Mouse (Mus musculus) limb, embryonic 10.5 days (tissue): ENCODE data around the gene Rfng. TPM values are rescaled to one million over a fixed set of nuclear protein-coding genes. Genes with fewer than 3 reads are reported as not detected.
A peak's percentile ranks its signal among the peaks of the same experiment; 100 is the strongest.
"Not testable (repeated sequence)": the region's sequence is repeated elsewhere in the genome, so short reads cannot be mapped to it uniquely, and the experiment has no call there.

ENCODE experiments used
- DNase-seq: peaks from one replicate; pipeline ENCODE4 v3.0.0-alpha.2; 2017; ENCODE audit warnings: low spot score
- H3K27ac ChIP-seq: fragments of 300-500 bp; sonication (generic); 2 replicates; pipeline ENCODE4 v1.5.1; 2016; ENCODE audit warnings: mild to moderate bottlenecking
- H3K27me3 ChIP-seq: fragments of 300-500 bp; sonication (generic); 2 replicates; pipeline ENCODE4 v1.6.1; 2016; ENCODE audit warnings: low read depth, mild to moderate bottlenecking; ENCODE audit not compliant: poor library complexity, severe bottlenecking
- H3K36me3 ChIP-seq: fragments of 300-500 bp; sonication (generic); 2 replicates; pipeline ENCODE4 v1.6.1; 2016; ENCODE audit warnings: mild to moderate bottlenecking, moderate library complexity
- H3K4me1 ChIP-seq: fragments of 300-500 bp; sonication (generic); 2 replicates; pipeline ENCODE4 v1.6.1; 2016
- H3K4me3 ChIP-seq: fragments of 300-500 bp; sonication (generic); 2 replicates; pipeline ENCODE4 v1.5.1; 2016; ENCODE audit warnings: mild to moderate bottlenecking, moderate library complexity
- H3K9me3 ChIP-seq: fragments of 300-500 bp; sonication (generic); replicated peaks from 2 replicates; pipeline ENCODE4 v1.6.1; 2016; ENCODE audit warnings: mild to moderate bottlenecking
- WGBS: fragments of 180-500 bp; shearing (Covaris S2); methylation state at CpG from one replicate; pipeline ENCODE4 v1.1.7; 2016; 5-methylcytosine and 5-hydroxymethylcytosine counted together
- polyA plus RNA-seq: library from polyadenylated mRNA; unstranded; fragments of >200 nt; fragmentation: Nextera tagmentation; extraction: Ambion mirVana; gene quantifications from 2 replicates; pipeline ENCODE4 v1.2.1, GENCODE M21; 2016

Gene Rfng
- 35.7 and 40.4 TPM in 2 replicates for polyA plus RNA-seq

GRCm38 (mm10) chr11:120784064-120784791 is at the start of gene Rfng, which contains the start of gene Gps1:
Gene Rfng (minus strand): TSS chr11:120784207.
Gene Gps1 (plus strand): TSS chr11:120784272.
- 1% methylated on average over 95 of the region's 107 CpGs for WGBS
- H3K36me3 ChIP-seq, result peaks cover 58% of the 10 kb centered on the region
- no peaks in the 10 kb centered on the region for H3K9me3 ChIP-seq

GRCm38 (mm10) chr11:120832962-120833361 is 49.0 kb upstream of the Rfng start:
- H3K9me3 ChIP-seq, H3K4me3 ChIP-seq, H3K27ac ChIP-seq, H3K36me3 ChIP-seq, H3K4me1 ChIP-seq, DNase-seq, H3K27me3 ChIP-seq: not testable (repeated sequence)
- 95% methylated on average over 5 of the region's 5 CpGs for WGBS

More at GRCm38 (mm10) chr11:120784064-120784791, at the start of gene Rfng, which contains the start of gene Gps1:
- peak within 1 kb of the TSS; percentile 90 for H3K27ac ChIP-seq
- H3K4me3 ChIP-seq, result peak within 1 kb of the TSS; percentile 98
- H3K27me3 ChIP-seq, result peaks cover 21% of the 10 kb centered on the region
- DNase-seq, result peak; percentile 91
- peaks cover 26% of the 10 kb centered on the region for H3K4me1 ChIP-seq

GRCm38 (mm10) chr11:120831659-120832440 is 47.8 kb upstream of the Rfng start:
- Histone ChIP-seq H3K9me3 (no peaks in the 10 kb centered on the region), H3K27ac (no peak overlapping the region), H3K4me1 (no peaks in the 10 kb centered on the region), H3K36me3 (peaks cover 5% of the 10 kb centered on the region; the same call in 1 of the 2 replicates), H3K27me3 (no peaks in the 10 kb centered on the region), H3K4me3 (no peak overlapping the region)
- WGBS, result 92% methylated on average over 3 of the region's 3 CpGs
- no peak for DNase-seq

- no peak for DNase-seq
- Histone ChIP-seq H3K27me3 (no peaks in the 10 kb centered on the region), H3K9me3 (no peaks in the 10 kb centered on the region), H3K27ac (no peak overlapping the region), H3K4me3 (no peak overlapping the region), H3K36me3 (peaks cover 10% of the 10 kb centered on the region), H3K4me1 (peaks cover 10% of the 10 kb centered on the region)
- WGBS, result 85% methylated on average over 12 of the region's 12 CpGs
Observed at GRCm38 (mm10) chr11:120830686-120831085, 46.7 kb upstream of the Rfng start.

- Histone ChIP-seq H3K9me3 (no peaks in the 10 kb centered on the region), H3K27ac (no peak overlapping the region; the same call in 1 of the 2 replicates), H3K4me3 (no peak overlapping the region), H3K27me3 (no peaks in the 10 kb centered on the region), H3K36me3 (peaks cover 10% of the 10 kb centered on the region), H3K4me1 (peaks cover 17% of the 10 kb centered on the region)
- 90% methylated on average over 10 of the region's 10 CpGs for WGBS
- DNase-seq, result no peak
Observed at GRCm38 (mm10) chr11:120829757-120830532, 45.9 kb upstream of the Rfng start.

- no peak for DNase-seq
- peaks cover 10% of the 10 kb centered on the region for H3K36me3 ChIP-seq
- H3K27me3 ChIP-seq, result no peaks in the 10 kb centered on the region
- no peaks in the 10 kb centered on the region for H3K9me3 ChIP-seq
- no peak overlapping the region for H3K4me3 ChIP-seq
- peaks cover 24% of the 10 kb centered on the region for H3K4me1 ChIP-seq
- WGBS, result 92% methylated on average over 4 of the region's 4 CpGs
- peak overlapping the region; percentile 50 for H3K27ac ChIP-seq
Observed at GRCm38 (mm10) chr11:120828416-120828815, 44.4 kb upstream of the Rfng start.

GRCm38 (mm10) chr11:120826016-120826953 is 42.3 kb upstream of the Rfng start:
- no peak for DNase-seq
- no peaks in the 10 kb centered on the region for H3K27me3 ChIP-seq
- no peaks in the 10 kb centered on the region for H3K9me3 ChIP-seq
- peaks cover 27% of the 10 kb centered on the region for H3K36me3 ChIP-seq
- H3K4me1 ChIP-seq, result peaks cover 43% of the 10 kb centered on the region
- 86% methylated on average over 8 of the region's 8 CpGs for WGBS
- peak overlapping the region; percentile 98 for H3K27ac ChIP-seq
- H3K4me3 ChIP-seq, result no peak overlapping the region

- Histone ChIP-seq H3K27ac (peak overlapping the region; percentile 98), H3K4me3 (peak overlapping the region; percentile 91), H3K4me1 (peaks cover 48% of the 10 kb centered on the region), H3K36me3 (peaks cover 35% of the 10 kb centered on the region), H3K9me3 (no peaks in the 10 kb centered on the region), H3K27me3 (no peaks in the 10 kb centered on the region)
- DNase-seq, result no peak
- WGBS, result 38% methylated on average over 4 of the region's 4 CpGs
Observed at GRCm38 (mm10) chr11:120825289-120825863, 41.4 kb upstream of the Rfng start.

- DNase-seq, result peak; percentile 77
- 0% methylated on average over 21 of the region's 21 CpGs for WGBS
- Histone ChIP-seq H3K4me1 (peaks cover 48% of the 10 kb centered on the region), H3K27me3 (no peaks in the 10 kb centered on the region), H3K4me3 (peak overlapping the region; percentile 91), H3K27ac (peak overlapping the region; percentile 98), H3K36me3 (peaks cover 37% of the 10 kb centered on the region), H3K9me3 (no peaks in the 10 kb centered on the region)
Observed at GRCm38 (mm10) chr11:120824787-120825288, 40.8 kb upstream of the Rfng start.

- DNase-seq, result peak; percentile 98
- Histone ChIP-seq H3K36me3 (peaks cover 44% of the 10 kb centered on the region), H3K9me3 (no peaks in the 10 kb centered on the region), H3K27me3 (no peaks in the 10 kb centered on the region), H3K4me1 (peaks cover 48% of the 10 kb centered on the region), H3K4me3 (peak within 1 kb of the TSS; percentile 91), H3K27ac (peak within 1 kb of the TSS; percentile 98)
- WGBS, result under 1% methylated on average over 109 of the region's 109 CpGs
Observed at GRCm38 (mm10) chr11:120823956-120824786, 40.2 kb upstream of the Rfng start, which contains the start of gene Fasn. Gene Fasn (minus strand): TSS chr11:120824547.

GRCm38 (mm10) chr11:120823551-120823947 is 39.5 kb upstream of the Rfng start:
- peaks cover 48% of the 10 kb centered on the region for H3K4me1 ChIP-seq

More at GRCm38 (mm10) chr11:120823551-120823947, 39.5 kb upstream of the Rfng start:
- peak overlapping the region; percentile 98 for H3K27ac ChIP-seq
- no peaks in the 10 kb centered on the region for H3K9me3 ChIP-seq
- H3K27me3 ChIP-seq, result no peaks in the 10 kb centered on the region
- H3K4me3 ChIP-seq, result peak overlapping the region; percentile 91
- under 1% methylated on average over 40 of the region's 40 CpGs for WGBS
- DNase-seq, result no peak
- H3K36me3 ChIP-seq, result peaks cover 50% of the 10 kb centered on the region
